Mouse (Mus musculus) limb, embryonic 12.5 days (tissue): ENCODE data around the gene Fam178b. TPM values are rescaled to one million over a fixed set of nuclear protein-coding genes. Genes with fewer than 3 reads are reported as not detected.
"Not testable (repeated sequence)": the region's sequence is repeated elsewhere in the genome, so short reads cannot be mapped to it uniquely, and the experiment has no call there.

ENCODE experiments used
- ATAC-seq: fragments of 200-750 bp; cut with Nextera tagmentation; 2 replicates; pipeline ENCODE4 v1.8.0; 2017; ENCODE audit warnings: low read depth, moderate TSS enrichment; ENCODE audit not compliant: insufficient number of reproducible peaks, insufficient read depth, low FRiP score, low TSS enrichment
- H3K27ac ChIP-seq: fragments of 300-500 bp; sonication (generic); 2 replicates; pipeline ENCODE4 v1.5.1; 2016; ENCODE audit warnings: mild to moderate bottlenecking, moderate library complexity
- H3K27me3 ChIP-seq: fragments of 300-500 bp; sonication (generic); 2 replicates; pipeline ENCODE4 v1.6.1; 2016; ENCODE audit warnings: mild to moderate bottlenecking, moderate library complexity
- H3K36me3 ChIP-seq: fragments of 300-500 bp; sonication (generic); 2 replicates; pipeline ENCODE4 v1.6.1; 2016; ENCODE audit warnings: mild to moderate bottlenecking, moderate library complexity
- H3K4me1 ChIP-seq: fragments of 300-500 bp; sonication (generic); replicated peaks from 2 replicates; pipeline ENCODE4 v1.6.1; 2016
- H3K4me2 ChIP-seq: fragments of 300-500 bp; sonication (generic); 2 replicates; pipeline ENCODE4 v1.6.1; 2016; ENCODE audit warnings: mild to moderate bottlenecking, moderate library complexity
- H3K4me3 ChIP-seq: fragments of 300-500 bp; sonication (generic); replicated peaks from 2 replicates; pipeline ENCODE4 v1.5.1; 2016; ENCODE audit warnings: mild to moderate bottlenecking
- H3K9ac ChIP-seq: fragments of 300-500 bp; sonication (generic); replicated peaks from 2 replicates; pipeline ENCODE4 v1.6.1; 2016; ENCODE audit warnings: mild to moderate bottlenecking, moderate library complexity
- H3K9me3 ChIP-seq: fragments of 300-500 bp; sonication (generic); 2 replicates; pipeline ENCODE4 v1.6.1; 2016; ENCODE audit warnings: mild to moderate bottlenecking, moderate library complexity
- WGBS: fragments of 180-500 bp; shearing (Covaris S2); methylation state at CpG from one replicate; pipeline ENCODE4 v1.1.7; 2016; 5-methylcytosine and 5-hydroxymethylcytosine counted together
- polyA plus RNA-seq: library from polyadenylated mRNA; unstranded; fragments of >200 nt; fragmentation: Nextera tagmentation; extraction: Ambion mirVana; gene quantifications from 2 replicates; pipeline ENCODE4 v1.2.1, GENCODE M21; 2016

Fam178b gene
- polyA plus RNA-seq, 1 experiment from 2014 or later, result 0.26 TPM

DNA sequence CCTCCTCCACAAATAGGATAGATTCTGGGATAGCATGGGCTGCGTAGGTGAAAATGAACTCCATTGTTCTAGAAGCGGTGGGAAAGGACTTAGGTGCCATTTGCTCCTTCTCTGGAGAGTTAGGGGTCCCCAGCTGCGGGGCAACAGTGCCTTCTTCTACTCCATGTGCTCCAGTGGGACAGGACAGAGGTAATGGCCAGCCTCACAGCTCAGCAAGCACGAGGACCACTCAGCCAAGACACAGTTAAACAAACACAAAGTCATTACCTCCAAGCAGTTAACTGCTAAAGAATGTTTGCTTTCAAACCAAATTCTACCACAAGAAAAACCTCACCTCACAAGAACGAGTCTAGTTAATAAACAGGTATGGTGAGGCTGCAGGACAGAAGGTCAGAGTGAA lies 57.5 kb downstream of the Fam178b start:
- Histone ChIP-seq H3K27me3 (no peaks in the 10 kb centered on the region), H3K36me3 (no peaks in the 10 kb centered on the region), H3K4me1 (peaks cover 19% of the 10 kb centered on the region), H3K27ac (no peak overlapping the region), H3K4me3 (no peak overlapping the region), H3K9me3 (peaks cover 7% of the 10 kb centered on the region; the same call in 1 of the 2 replicates), H3K9ac (no peak overlapping the region), H3K4me2 (no peak overlapping the region)
- WGBS, result 77% methylated on average over 5 of the region's 5 CpGs
- ATAC-seq, result no peak

DNA sequence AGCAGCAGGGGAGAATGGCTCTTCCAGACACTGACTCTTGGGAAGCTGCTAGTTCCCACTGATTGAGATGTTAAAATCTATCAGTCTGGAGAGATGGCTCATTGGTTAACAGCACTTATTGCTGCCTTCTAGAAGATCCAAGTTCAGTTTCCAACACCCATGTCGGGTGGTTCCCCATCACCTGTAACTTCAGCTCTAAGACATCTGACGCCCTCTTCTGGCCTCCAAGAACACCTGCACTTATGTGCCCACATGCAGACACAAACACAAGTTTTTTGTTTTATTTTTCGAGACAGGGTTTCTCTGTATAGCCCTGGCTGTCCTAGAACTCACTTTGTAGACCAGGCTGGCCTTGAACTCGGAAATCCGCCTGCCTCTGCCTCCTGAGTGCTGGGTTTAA lies 67.0 kb downstream of the Fam178b start:
- WGBS, result 79% methylated on average over 5 of the region's 5 CpGs
- peaks cover 25% of the 10 kb centered on the region for H3K4me1 ChIP-seq
- not testable (repeated sequence) for H3K27me3 ChIP-seq, H3K9me3 ChIP-seq, ATAC-seq, H3K4me2 ChIP-seq, H3K36me3 ChIP-seq, H3K9ac ChIP-seq, H3K27ac ChIP-seq, H3K4me3 ChIP-seq

DNA sequence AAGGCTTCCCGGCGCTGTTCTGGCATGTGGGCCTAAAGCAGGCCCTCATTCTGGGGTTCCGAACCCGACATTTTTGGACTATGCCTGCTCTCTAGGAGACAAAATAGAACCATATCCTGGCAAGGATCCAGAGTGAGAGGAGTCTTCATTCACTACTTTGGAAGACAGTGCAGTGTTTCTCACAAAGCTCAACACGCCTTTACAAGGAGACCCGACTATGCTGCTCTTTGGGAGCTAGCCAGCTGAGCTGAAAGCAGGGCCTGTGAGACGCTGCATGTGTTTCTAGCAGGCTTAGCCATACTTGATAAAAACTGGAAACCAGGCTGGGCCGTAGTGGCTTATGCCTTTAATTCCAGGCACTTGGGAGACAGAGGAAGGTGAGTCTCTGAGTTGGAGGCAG lies 67.8 kb downstream of the Fam178b start:
- Histone ChIP-seq H3K4me2 (no peak overlapping the region), H3K36me3 (no peaks in the 10 kb centered on the region), H3K27me3 (no peaks in the 10 kb centered on the region), H3K4me1 (peaks cover 18% of the 10 kb centered on the region), H3K9me3 (no peaks in the 10 kb centered on the region), H3K4me3 (no peak overlapping the region), H3K9ac (no peak overlapping the region), H3K27ac (no peak overlapping the region)
- ATAC-seq, result no peak
- WGBS, result 84% methylated on average over 8 of the region's 8 CpGs

DNA sequence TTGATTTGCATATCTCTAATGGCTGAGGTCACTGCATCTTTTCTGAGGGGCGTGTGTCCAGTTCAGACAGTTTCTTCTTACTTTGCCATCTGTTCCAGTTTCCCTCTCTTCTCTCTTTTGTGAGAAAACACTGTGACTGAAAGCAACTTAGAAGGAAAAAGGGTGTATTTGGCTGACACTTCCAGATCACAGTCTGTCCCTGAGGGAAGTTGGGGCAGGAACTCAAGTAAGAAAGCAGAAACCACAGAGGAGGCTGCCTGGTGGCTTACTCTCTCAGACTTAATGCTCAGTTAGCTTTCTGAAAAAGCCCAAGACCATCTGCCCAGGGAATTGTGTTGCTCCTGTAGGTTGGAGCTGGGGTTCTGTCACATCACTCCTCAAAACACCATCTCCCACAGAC lies 68.4 kb downstream of the Fam178b start:
- ATAC-seq, result no peak
- no peak overlapping the region for H3K4me2 ChIP-seq
- H3K27me3 ChIP-seq, result no peaks in the 10 kb centered on the region
- H3K9ac ChIP-seq, result no peak overlapping the region
- H3K4me1 ChIP-seq, result peaks cover 18% of the 10 kb centered on the region
- no peak overlapping the region for H3K27ac ChIP-seq
- no peaks in the 10 kb centered on the region for H3K9me3 ChIP-seq
- no peak overlapping the region for H3K4me3 ChIP-seq
- no peaks in the 10 kb centered on the region for H3K36me3 ChIP-seq
- WGBS, result 85% methylated on average over 1 of the region's 1 CpGs

DNA sequence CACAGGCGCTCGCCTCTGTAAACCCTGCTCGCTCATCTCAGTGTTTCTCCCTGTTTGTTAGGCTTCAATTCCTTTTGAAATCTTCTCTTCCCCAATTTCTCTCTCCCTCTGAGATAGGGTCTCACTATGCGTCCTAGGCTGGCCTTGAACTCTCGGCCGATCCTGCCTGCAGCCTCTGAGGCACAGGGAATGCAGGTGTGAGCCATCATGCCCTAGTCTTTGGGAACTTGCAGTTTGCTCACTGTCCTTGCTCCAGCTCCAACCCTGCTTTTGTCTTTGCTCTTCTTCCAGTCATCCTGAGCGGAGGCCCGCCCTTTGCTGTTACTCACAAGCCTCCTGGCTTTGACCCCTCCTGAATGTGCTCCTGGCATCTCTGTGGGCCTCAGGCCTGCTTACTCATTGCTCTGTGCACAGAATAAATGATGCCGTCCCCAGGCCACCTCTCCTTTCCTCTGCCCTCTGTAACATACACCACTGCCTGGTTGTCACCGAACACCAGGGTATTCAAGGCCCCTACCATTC lies 69.5 kb downstream of the Fam178b start:
- Histone ChIP-seq H3K27me3 (no peaks in the 10 kb centered on the region), H3K4me3 (no peak overlapping the region), H3K4me1 (peaks cover 18% of the 10 kb centered on the region), H3K9me3 (no peaks in the 10 kb centered on the region), H3K4me2 (no peak overlapping the region), H3K36me3 (no peaks in the 10 kb centered on the region), H3K27ac (no peak overlapping the region), H3K9ac (no peak overlapping the region)
- no peak for ATAC-seq
- WGBS, result 89% methylated on average over 10 of the region's 10 CpGs

DNA sequence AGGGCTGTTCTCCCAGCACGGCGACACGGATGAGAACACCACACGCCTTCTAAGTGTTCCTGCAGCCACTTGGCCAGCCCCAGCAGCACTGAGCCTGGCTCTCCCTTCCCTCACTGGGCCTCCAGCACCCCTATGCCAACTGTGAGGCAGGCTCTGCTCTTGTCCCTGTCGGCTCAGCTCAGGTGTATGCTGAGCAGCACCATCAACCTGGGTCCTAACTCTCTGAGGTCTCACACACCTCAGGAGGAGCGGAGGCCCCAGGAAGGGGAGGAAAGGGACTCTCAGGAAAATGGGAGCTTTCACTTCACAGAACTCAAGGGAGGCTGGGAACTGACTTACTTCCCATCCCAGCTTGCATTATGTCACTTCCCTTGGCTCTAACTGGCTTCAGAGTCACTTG lies 70.6 kb downstream of the Fam178b start:
- H3K27ac ChIP-seq, result peak overlapping the region; percentile 66; the same call in 1 of the 2 replicates
- H3K4me2 ChIP-seq, result no peak overlapping the region
- 71% methylated on average over 6 of the region's 6 CpGs for WGBS
- ATAC-seq, result no peak
- no peaks in the 10 kb centered on the region for H3K9me3 ChIP-seq
- peaks cover 18% of the 10 kb centered on the region for H3K4me1 ChIP-seq
- H3K4me3 ChIP-seq, result no peak overlapping the region
- no peaks in the 10 kb centered on the region for H3K36me3 ChIP-seq
- no peak overlapping the region for H3K9ac ChIP-seq
- no peaks in the 10 kb centered on the region for H3K27me3 ChIP-seq

DNA sequence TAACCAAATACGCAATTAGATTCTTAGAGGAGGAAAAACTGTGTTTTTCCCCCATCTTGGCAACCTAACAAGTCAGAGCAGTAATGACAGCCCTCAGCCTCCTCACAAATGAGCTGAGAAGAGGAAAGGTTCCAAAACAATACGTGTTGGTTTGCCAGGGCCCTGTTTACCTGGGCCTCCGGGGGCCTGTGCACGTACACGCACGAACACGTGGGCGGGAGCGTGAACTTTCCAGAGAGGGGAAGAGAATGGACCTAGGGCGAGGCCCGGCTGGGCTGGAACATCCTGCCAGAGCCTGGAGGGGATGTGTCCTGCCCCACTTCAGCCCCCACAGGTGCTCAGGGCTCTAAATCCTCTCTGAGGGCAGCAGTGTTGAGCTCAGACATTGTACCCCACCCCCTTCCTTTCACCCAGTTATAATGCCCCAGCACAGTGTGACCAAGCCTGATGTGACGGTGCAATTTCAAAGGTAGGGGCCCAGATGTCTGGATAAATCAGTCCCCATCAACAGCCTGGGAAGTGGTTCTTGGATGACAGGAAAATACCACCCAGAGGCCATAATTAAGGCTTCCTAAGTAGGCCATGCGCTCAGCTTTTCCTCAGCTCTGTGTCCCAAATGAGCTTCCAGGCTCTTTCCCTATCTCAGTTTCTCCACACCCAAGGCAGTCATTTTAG lies 71.4 kb downstream of the Fam178b start:
- H3K27me3 ChIP-seq, result no peaks in the 10 kb centered on the region
- 63% methylated on average over 13 of the region's 13 CpGs for WGBS
- no peak overlapping the region for H3K4me3 ChIP-seq
- H3K27ac ChIP-seq, result 0 out of 2 replicates have a peak overlapping the region, but pooled peaks have one; percentile 53
- no peaks in the 10 kb centered on the region for H3K36me3 ChIP-seq
- ATAC-seq, result no peak
- no peak overlapping the region for H3K4me2 ChIP-seq
- H3K9me3 ChIP-seq, result no peaks in the 10 kb centered on the region
- peaks cover 18% of the 10 kb centered on the region for H3K4me1 ChIP-seq
- H3K9ac ChIP-seq, result no peak overlapping the region

DNA sequence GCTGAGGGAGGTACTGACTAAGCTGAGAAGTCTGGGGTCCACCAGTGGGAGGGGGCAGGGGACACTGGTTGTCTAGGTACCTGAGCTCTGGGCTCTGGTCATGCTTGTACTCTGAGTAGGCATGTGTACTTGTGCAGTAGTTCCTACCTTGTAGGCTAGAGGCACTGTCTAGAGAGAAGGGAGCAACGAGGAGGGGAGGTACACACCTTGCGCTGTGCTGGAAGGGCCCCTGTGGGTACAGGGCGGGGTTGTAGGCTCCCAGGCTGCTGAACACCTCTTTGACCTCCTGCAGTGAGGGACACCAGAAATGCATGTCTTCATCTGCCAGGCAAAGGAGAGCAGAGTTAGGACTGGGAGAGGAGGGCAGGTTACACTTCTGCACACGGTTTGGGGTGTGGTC lies 74.8 kb downstream of the Fam178b start:
- H3K9ac ChIP-seq, result no peak overlapping the region
- no peaks in the 10 kb centered on the region for H3K9me3 ChIP-seq
- H3K4me3 ChIP-seq, result no peak overlapping the region
- ATAC-seq, result no peak
- H3K27ac ChIP-seq, result no peak overlapping the region
- no peaks in the 10 kb centered on the region for H3K27me3 ChIP-seq
- H3K4me1 ChIP-seq, result peaks cover 20% of the 10 kb centered on the region
- H3K36me3 ChIP-seq, result no peaks in the 10 kb centered on the region
- H3K4me2 ChIP-seq, result no peak overlapping the region
- 78% methylated on average over 4 of the region's 4 CpGs for WGBS

DNA sequence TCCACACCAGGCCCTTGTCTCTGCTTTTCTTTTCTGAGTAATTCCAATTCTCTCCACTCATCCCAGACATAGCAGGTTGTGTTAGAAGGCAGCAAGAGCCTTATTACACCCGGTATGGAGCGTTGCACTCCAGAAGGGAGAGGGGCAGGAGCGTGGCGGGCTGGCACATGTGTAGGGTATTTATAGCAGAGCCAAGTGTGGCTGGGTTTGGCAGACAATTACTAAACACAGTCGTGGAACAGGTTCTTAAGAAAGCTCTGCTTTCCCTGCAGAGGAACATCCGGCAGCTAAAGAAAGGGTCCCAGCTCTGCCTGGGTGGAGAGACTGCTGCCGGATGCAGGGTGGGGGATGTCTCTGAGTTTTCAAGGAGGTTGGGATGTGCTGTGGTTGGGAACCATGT lies 76.0 kb downstream of the Fam178b start:
- H3K9me3 ChIP-seq, result no peaks in the 10 kb centered on the region
- H3K27ac ChIP-seq, result no peak overlapping the region
- peaks cover 14% of the 10 kb centered on the region for H3K4me1 ChIP-seq
- ATAC-seq, result no peak
- 70% methylated on average over 7 of the region's 7 CpGs for WGBS
- no peak overlapping the region for H3K9ac ChIP-seq
- H3K36me3 ChIP-seq, result no peaks in the 10 kb centered on the region
- H3K27me3 ChIP-seq, result no peaks in the 10 kb centered on the region
- no peak overlapping the region for H3K4me2 ChIP-seq
- no peak overlapping the region for H3K4me3 ChIP-seq

DNA sequence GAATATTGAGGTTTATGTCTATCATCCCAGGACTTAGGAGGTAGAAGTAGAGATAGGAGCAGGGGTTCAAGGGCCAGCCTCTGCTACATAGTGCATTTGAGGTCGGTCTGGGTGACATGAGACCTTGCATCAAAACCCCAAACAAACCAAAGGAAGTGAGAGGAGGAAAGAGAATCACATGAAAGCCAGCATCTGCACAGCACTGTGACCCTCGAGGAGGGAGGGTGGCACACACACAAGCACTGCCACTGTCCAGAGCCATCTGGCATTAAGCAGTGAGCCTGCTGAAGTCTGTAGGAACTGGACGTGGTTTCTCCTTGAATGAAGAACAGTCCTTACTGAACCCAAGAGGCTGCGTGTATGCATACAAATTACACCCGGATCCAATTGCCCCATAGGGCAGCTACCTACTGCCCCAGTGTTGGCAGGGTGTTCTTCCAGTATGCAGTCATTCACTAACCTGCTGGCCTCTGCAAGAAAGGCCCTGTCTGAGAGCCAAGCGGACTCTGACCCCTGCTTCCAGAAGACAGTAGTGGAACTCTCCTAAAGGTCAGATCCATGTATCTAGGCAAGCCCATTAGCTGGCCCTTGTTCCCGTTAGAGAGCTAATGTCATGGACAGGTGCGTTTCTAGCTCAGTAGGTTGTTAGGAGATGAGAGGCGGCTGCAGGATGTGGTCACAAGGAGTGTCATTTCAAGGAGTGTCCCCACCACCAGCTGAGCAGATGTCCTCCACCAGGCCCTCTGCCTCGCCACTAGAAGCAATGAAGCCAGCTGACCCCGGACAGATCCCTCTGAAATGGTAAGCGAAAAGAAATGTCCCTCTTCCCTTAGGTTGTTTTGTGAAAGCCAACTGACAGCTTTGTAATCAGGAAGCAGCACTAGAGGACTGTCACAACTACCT lies 78.5 kb downstream of the Fam178b start:
- H3K9me3 ChIP-seq, result no peaks in the 10 kb centered on the region
- H3K27me3 ChIP-seq, result no peaks in the 10 kb centered on the region
- H3K4me1 ChIP-seq, result peaks cover 5% of the 10 kb centered on the region
- no peak overlapping the region for H3K27ac ChIP-seq
- H3K36me3 ChIP-seq, result no peaks in the 10 kb centered on the region
- WGBS, result 81% methylated on average over 12 of the region's 12 CpGs
- H3K4me2 ChIP-seq, result no peak overlapping the region
- no peak overlapping the region for H3K9ac ChIP-seq
- no peak overlapping the region for H3K4me3 ChIP-seq
- no peak for ATAC-seq

DNA sequence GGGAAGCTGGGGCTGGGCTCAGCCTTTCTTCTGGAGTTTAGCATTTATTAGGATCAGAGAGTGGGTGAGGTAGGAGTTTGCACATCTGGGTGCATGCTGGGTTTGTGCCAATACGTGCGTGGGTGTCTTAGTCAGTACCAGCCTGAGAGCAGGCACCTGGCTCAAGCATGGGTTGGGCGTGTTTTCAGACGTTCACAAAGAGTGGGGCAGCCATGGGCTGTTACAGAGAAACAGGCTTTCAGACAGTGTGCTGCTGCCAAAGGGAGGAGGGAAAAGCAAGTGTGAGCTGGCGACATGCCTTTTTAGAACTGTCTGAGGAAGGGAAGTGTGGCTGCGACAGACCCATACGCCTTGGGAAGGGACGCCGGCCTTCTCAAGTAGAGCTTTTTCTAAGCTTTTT lies 79.6 kb downstream of the Fam178b start:
- Histone ChIP-seq H3K4me2 (no peak overlapping the region), H3K4me1 (peaks cover 5% of the 10 kb centered on the region), H3K27me3 (no peaks in the 10 kb centered on the region), H3K9me3 (no peaks in the 10 kb centered on the region), H3K36me3 (no peaks in the 10 kb centered on the region), H3K9ac (no peak overlapping the region), H3K4me3 (no peak overlapping the region), H3K27ac (no peak overlapping the region)
- no peak for ATAC-seq
- 66% methylated on average over 9 of the region's 9 CpGs for WGBS
